Mouse (Mus musculus): ENCODE measurements around the gene Prrg2. TPM values are rescaled to one million over a fixed set of nuclear protein-coding genes. Genes with fewer than 3 reads are reported as not detected.
"Not testable (repeated sequence)": the region's sequence is repeated elsewhere in the genome, so short reads cannot be mapped to it uniquely, and the experiment has no call there.

Gene Prrg2
- polyA plus RNA-seq, 1 experiment, result 14.0 TPM

DNA sequence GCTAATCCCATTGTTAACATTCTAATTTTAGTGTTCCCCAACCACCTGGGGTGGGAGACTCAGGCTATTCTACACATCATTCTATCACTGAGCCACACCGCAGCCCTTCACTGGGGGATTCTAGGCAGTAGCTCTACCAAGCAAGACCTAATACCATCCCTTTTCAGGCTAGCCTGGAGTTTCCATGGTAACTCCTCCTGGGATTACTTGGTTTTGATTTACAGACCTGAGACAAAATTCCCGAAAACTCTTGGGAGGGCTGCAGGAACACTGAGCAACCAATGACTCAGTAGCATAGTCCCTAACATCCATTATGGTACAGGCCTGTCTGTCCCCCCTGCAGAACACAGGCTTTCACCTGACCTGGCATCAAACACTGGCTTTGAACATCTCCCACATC lies 36.2 kb downstream of the Prrg2 start:
- no peak for TF ChIP-seq CEBPB (IDR thresholded peaks at IDR 0.05; ENCODE audit: low read depth)
- TF ChIP-seq CTCF (IDR thresholded peaks at IDR 0.05; ENCODE audit: control insufficient read depth, insufficient read depth, insufficient read length), result no peak
- no peak for TF ChIP-seq MYOD1 (IDR thresholded peaks at IDR 0.05; ENCODE audit: control insufficient read depth, insufficient read length, low read depth)
- H3K4me3 ChIP-seq (ENCODE audit: insufficient read depth, poor library complexity, severe bottlenecking), result no peak overlapping the region

DNA sequence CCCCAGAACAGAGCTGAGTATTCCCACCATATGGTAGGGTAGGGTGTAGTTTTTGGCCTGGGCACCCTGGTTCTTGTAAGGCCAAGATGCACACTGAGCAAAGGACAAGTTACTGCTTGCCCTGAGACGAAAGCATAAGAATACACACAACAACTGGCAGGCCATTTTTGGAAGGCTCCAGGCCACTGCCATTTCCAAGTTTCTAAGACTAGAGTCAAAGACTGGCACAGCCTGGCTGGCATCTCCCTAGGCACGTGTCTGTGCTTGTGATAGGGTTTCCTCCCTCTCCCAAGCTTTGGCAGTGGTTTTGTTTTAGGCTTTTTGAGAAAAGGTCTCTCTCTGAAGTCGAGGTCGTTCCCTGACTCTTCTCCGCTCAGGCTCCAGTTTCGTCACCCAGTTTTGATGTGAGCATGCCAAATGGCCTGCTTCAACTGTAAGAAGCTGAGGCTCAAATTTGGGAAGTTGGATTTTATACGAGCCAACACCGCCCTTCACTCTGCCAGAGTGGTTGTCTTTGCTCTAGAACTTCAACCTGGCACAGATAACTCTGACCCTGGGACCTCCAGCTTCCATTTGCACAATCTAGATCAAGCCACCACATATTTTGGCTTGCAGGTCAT lies 36.8 kb downstream of the Prrg2 start:
- Histone ChIP-seq H3K27me3 (ENCODE audit: control insufficient read depth, insufficient read depth, insufficient read length) (no peaks in the 10 kb centered on the region), H3ac (ENCODE audit: control insufficient read depth, insufficient read length, low read depth) (no peak overlapping the region), H3K36me3 (ENCODE audit: control insufficient read depth, insufficient read depth) (peaks cover 12% of the 10 kb centered on the region), H3K4me3 (ENCODE audit: insufficient read depth, poor library complexity, severe bottlenecking) (no peak overlapping the region), H3K79me3 (ENCODE audit: low read depth) (no peaks in the 10 kb centered on the region), H3K79me2 (ENCODE audit: control insufficient read depth, insufficient read depth) (no peaks in the 10 kb centered on the region)
- TF ChIP-seq MYOD1 (IDR thresholded peaks at IDR 0.05; ENCODE audit: control insufficient read depth, insufficient read length, low read depth), result no peak

More for the DNA sequence above, 36.2 kb downstream of the Prrg2 start:
- H3K27me3 ChIP-seq (ENCODE audit: control insufficient read depth, insufficient read depth, insufficient read length), result no peaks in the 10 kb centered on the region
- H3K36me3 ChIP-seq (ENCODE audit: control insufficient read depth, insufficient read depth), result peaks cover 13% of the 10 kb centered on the region
- no peaks in the 10 kb centered on the region for H3K79me2 ChIP-seq (ENCODE audit: control insufficient read depth, insufficient read depth)
- H3ac ChIP-seq (ENCODE audit: control insufficient read depth, insufficient read length, low read depth), result no peak overlapping the region
- H3K79me3 ChIP-seq (ENCODE audit: low read depth), result no peaks in the 10 kb centered on the region

DNA sequence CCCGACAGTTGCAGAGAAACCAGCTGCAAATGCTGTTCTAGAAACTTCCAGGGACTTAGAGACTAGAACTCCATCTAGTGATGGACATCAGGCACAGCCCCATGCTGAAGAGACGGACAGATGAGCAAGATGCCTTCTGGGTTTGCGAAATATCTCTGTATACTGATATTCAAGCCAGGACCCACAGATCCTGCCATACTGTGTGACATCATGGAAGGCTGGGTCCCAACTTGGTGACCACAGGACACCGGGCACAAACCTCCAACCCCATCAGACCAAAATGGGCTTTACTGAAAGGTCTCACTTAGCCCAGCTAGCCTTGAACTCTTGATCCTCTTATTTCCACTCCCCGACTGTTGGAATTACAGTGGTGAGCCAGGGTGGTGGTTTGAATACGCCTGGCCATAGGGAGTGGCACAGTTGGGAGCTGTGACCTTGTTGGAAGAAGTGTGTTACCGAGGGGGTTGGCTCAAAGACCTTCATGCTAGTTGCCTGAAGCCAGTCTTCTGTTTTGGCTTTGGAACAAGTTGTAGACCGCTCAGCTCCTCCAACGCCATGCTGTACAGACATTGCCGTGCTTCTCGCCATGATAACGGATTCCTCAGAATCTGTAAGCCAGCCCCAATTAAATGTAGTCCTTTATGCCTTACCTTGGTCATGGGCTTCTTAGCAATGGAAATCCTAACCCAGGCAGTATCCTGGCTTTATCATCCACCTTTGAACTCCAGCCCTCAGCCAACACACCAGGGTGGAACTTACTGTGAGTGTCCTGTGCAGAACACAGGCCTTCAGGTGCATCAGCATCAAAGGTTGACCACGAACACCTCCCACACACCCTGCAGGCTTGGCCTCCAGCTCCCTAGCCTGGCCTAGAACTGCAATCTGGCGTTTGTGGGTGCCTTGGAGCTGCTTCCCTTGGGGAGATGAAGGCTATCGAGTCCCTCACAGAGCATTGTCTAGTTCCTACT lies 37.9 kb downstream of the Prrg2 start:
- Histone ChIP-seq H3ac (ENCODE audit: control insufficient read depth, insufficient read length, low read depth) (no peak overlapping the region), H3K79me3 (ENCODE audit: low read depth) (no peaks in the 10 kb centered on the region), H3K79me2 (ENCODE audit: control insufficient read depth, insufficient read depth) (no peaks in the 10 kb centered on the region), H3K4me3 (ENCODE audit: insufficient read depth, poor library complexity, severe bottlenecking) (no peak overlapping the region), H3K36me3 (ENCODE audit: control insufficient read depth, insufficient read depth) (peaks cover 6% of the 10 kb centered on the region), H3K27me3 (ENCODE audit: control insufficient read depth, insufficient read depth, insufficient read length) (no peaks in the 10 kb centered on the region)
- TF ChIP-seq USF1 (IDR thresholded peaks at IDR 0.05; ENCODE audit: low read depth), result no peak

DNA sequence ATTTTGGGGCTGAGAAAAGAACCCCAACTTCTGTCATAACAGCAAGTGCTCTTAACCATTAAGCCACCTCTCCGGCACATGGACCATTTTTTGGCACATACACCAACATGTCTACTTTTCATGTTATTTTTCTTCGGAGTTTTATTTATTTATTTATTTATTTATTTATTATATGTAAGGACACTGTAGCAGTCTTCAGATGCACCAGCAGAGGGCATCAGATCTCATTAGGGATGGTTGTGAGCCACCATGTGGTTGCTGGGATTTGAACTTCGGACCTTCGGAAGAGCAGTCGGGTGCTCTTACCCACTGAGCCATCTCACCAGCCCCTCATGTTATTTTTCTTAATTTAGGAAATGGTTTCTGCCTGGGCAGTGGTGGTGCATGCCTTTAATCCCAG lies 38.8 kb downstream of the Prrg2 start:
- not testable (repeated sequence) for H3K79me2 ChIP-seq (ENCODE audit: control insufficient read depth, insufficient read depth); H3K36me3 ChIP-seq (ENCODE audit: control insufficient read depth, insufficient read depth); H3K79me3 ChIP-seq (ENCODE audit: low read depth); H3K27me3 ChIP-seq (ENCODE audit: control insufficient read depth, insufficient read depth, insufficient read length); H3K4me3 ChIP-seq (ENCODE audit: insufficient read depth, poor library complexity, severe bottlenecking); H3ac ChIP-seq (ENCODE audit: control insufficient read depth, insufficient read length, low read depth)

DNA sequence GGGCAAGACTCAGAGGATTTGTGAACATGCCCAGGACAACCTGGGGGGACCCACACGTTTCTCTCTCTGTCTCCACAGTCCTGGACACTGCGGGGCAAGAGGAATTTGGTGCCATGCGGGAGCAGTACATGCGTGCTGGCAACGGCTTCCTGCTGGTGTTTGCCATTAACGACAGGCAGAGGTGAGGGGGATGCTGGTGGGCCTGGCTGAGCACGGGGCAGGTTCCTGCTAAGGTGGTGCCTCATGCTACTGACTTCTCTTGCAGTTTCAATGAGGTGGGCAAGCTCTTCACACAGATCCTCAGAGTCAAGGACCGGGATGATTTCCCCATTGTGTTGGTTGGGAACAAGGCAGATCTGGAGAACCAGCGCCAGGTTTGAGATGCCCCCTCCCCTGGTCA lies 42.3 kb downstream of the Prrg2 start:
- H3K79me3 ChIP-seq (ENCODE audit: low read depth), result peaks cover 6% of the 10 kb centered on the region
- H3K4me3 ChIP-seq (ENCODE audit: insufficient read depth, poor library complexity, severe bottlenecking), result no peak overlapping the region
- no peak overlapping the region for H3ac ChIP-seq (ENCODE audit: control insufficient read depth, insufficient read length, low read depth)
- no peak for TF ChIP-seq MYOG (IDR thresholded peaks at IDR 0.05; ENCODE audit: control insufficient read depth, extremely low read depth, insufficient read length)
- peaks cover 11% of the 10 kb centered on the region for H3K79me2 ChIP-seq (ENCODE audit: control insufficient read depth, insufficient read depth)
- H3K36me3 ChIP-seq (ENCODE audit: control insufficient read depth, insufficient read depth), result peaks cover 3% of the 10 kb centered on the region
- H3K27me3 ChIP-seq (ENCODE audit: control insufficient read depth, insufficient read depth, insufficient read length), result no peaks in the 10 kb centered on the region

DNA sequence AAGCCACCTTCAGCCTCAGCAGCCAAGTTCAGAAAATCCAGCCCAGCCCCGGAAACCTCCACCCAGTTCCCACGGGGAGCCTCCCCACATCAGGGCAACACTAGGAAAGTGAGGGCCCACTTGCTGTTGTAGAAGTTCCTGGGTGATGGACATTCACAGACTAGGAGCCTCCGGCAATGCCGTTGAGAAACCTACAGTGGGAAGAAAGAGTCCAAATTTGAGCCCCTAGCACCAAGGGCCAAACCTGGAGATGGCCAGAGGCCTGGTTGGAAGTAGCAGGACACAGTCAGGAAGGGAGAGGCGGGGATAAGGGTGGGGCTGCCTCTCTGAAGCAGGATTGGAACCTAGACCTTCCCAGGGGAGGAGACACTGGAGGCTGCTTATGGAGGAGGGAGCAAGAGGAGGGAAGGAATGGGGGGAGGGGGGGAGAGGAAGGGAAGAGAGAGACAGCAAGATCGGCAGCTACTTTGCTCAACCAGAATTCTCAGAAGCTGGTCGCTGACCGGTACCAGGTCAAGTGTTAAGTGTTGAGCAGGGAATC lies 43.4 kb downstream of the Prrg2 start:
- H3K79me2 ChIP-seq (ENCODE audit: control insufficient read depth, insufficient read depth), result peaks cover 22% of the 10 kb centered on the region

More for the DNA sequence above, 43.4 kb downstream of the Prrg2 start:
- Histone ChIP-seq H3K4me3 (ENCODE audit: insufficient read depth, poor library complexity, severe bottlenecking) (peak overlapping the region; percentile 39), H3ac (ENCODE audit: control insufficient read depth, insufficient read length, low read depth) (peak overlapping the region; percentile 59), H3K79me3 (ENCODE audit: low read depth) (peaks cover 17% of the 10 kb centered on the region), H3K27me3 (ENCODE audit: control insufficient read depth, insufficient read depth, insufficient read length) (no peaks in the 10 kb centered on the region), H3K36me3 (ENCODE audit: control insufficient read depth, insufficient read depth) (peaks cover 3% of the 10 kb centered on the region)
- TF ChIP-seq CTCF (IDR thresholded peaks at IDR 0.05; ENCODE audit: control insufficient read depth, insufficient read depth, insufficient read length), result no peak
- TF ChIP-seq FOSL1 (IDR thresholded peaks at IDR 0.05; ENCODE audit: insufficient read depth, low read length, poor library complexity, severe bottlenecking), result no peak
- no peak for TF ChIP-seq CEBPB (IDR thresholded peaks at IDR 0.05; ENCODE audit: low read depth)
- TF ChIP-seq USF1 (IDR thresholded peaks at IDR 0.05; ENCODE audit: low read depth), result no peak

Data from C2C12 (cell line).